Mouse (Mus musculus) spleen, adult 2 months (tissue): Measurements from ENCODE around the gene 4930522H14Rik.

Experiments
- CTCF ChIP-seq: fragments of 200-500 bp; IDR thresholded peaks from 2 replicates; pipeline ENCODE4 v1.5.1; 2011; ENCODE audit warnings: mild to moderate bottlenecking, inconsistent platforms; ENCODE audit not compliant: insufficient read depth, insufficient read length, insufficient replicate concordance; ENCODE audit errors: extremely low read depth
- POLR2A ChIP-seq: fragments of 200-500 bp; IDR thresholded peaks from 2 replicates; pipeline ENCODE4 v1.6.1; 2011; ENCODE audit warnings: low read depth, low read length, inconsistent platforms

- TF ChIP-seq CTCF (no peak), POLR2A (no peak)
Observed at GRCm38 (mm10) chr4:109476554-109477014, 54.5 kb downstream of the 4930522H14Rik start.
